Mouse (Mus musculus): ENCODE measurements around the gene Usp33. TPM values are rescaled to one million over a fixed set of nuclear protein-coding genes. Genes with fewer than 3 reads are reported as not detected.

Gene Usp33
- polyA plus RNA-seq, 1 experiment from 2014 or later: 64.7 TPM

DNA sequence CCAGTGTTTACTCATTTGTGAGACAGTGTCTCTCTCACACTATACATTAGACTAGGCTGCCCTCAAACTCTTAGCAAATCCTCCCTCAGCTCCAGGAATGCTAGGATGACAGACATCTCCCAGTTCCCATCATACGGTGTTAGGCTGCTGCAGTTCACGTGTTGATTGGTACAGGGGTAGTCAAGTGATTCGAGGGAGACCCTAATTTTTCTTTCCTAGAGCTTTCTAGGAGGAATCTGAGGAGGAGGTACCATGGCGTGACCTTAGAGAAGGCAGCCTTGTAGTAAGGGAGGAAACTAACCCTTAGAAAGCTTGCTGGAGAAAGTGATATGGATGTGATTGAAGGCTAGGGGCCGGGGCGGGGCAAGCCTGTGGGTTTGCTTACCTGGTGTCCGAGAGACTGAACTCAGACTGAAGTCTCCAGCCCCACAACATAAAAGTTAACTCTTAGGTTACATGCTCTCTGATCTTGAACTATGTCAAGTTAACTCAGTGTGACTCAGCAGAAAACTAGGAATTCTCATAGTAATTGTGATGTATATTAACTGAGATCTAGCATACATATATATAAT is 64.8 kb downstream of the Usp33 start:
- no peaks in the 10 kb centered on the region for H3K9me3 ChIP-seq (replicated peaks)
- no peaks in the 10 kb centered on the region for H3K27me3 ChIP-seq
- 91% methylated on average over 7 of the region's 7 CpGs for WGBS
- no peak overlapping the region for H3K9ac ChIP-seq
- ATAC-seq: no peak
- no peak overlapping the region for H3K4me2 ChIP-seq
- 0 out of 2 replicates have a peak, but pooled peaks cover 3% of the 10 kb centered on the region for H3K36me3 ChIP-seq (ENCODE audit: poor library complexity, severe bottlenecking)
- no peak overlapping the region for H3K27ac ChIP-seq
- H3K4me3 ChIP-seq: no peak overlapping the region
- H3K4me1 ChIP-seq: no peaks in the 10 kb centered on the region

DNA sequence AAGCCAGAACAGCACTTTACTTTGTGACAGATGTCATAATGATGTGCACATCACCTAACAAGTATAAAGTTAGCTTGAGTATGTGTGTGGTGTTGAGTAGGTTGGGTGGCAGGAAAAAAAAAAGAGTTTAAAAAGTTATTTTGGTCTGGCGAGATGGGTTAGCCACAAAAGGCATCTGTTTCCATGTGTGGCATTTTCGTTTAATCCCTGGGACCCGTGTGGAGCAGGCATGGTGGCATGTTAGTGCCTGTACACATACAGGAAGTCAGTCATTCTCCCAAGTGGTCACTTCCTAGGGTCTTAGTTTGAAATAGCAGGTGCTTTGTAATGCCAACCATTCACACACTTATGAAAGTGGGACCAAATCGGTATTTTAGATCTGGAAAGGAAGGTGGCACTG is 66.1 kb downstream of the Usp33 start:
- no peak for ATAC-seq
- no peak overlapping the region for H3K27ac ChIP-seq
- 86% methylated on average over 4 of the region's 4 CpGs for WGBS
- H3K4me2 ChIP-seq: no peak overlapping the region
- H3K9me3 ChIP-seq (replicated peaks): no peaks in the 10 kb centered on the region
- no peaks in the 10 kb centered on the region for H3K27me3 ChIP-seq
- H3K36me3 ChIP-seq (ENCODE audit: poor library complexity, severe bottlenecking): 0 out of 2 replicates have a peak, but pooled peaks cover 3% of the 10 kb centered on the region
- no peak overlapping the region for H3K9ac ChIP-seq
- H3K4me3 ChIP-seq: no peak overlapping the region
- no peaks in the 10 kb centered on the region for H3K4me1 ChIP-seq

DNA sequence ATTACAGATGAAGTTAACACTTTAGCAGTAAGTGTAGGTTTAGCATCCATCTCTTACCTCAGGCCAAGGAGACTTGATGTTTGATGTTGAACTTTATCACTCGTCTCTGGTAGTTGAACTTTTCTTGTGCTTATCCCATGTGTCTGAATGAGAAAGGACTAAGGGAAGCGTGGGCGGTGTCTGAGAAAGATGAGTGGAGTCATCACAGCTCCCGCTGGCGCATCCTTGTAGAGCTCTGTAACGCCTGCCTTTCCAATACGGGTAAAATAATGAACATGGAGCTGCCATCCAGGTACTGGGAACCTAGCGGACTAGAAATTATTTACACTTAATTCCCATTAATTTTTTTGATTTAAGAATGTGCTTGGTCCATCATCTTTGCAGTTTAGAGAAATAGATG is 82.6 kb downstream of the Usp33 start:
- H3K4me2 ChIP-seq: no peak overlapping the region
- H3K9me3 ChIP-seq (replicated peaks): no peaks in the 10 kb centered on the region
- no peak overlapping the region for H3K27ac ChIP-seq
- ATAC-seq: no peak
- WGBS: 92% methylated on average over 8 of the region's 8 CpGs
- no peak overlapping the region for H3K9ac ChIP-seq
- peaks cover 23% of the 10 kb centered on the region for H3K36me3 ChIP-seq (ENCODE audit: poor library complexity, severe bottlenecking)
- no peaks in the 10 kb centered on the region; the same call in 1 of the 2 replicates for H3K4me1 ChIP-seq
- H3K27me3 ChIP-seq: no peaks in the 10 kb centered on the region
- no peak overlapping the region for H3K4me3 ChIP-seq

DNA sequence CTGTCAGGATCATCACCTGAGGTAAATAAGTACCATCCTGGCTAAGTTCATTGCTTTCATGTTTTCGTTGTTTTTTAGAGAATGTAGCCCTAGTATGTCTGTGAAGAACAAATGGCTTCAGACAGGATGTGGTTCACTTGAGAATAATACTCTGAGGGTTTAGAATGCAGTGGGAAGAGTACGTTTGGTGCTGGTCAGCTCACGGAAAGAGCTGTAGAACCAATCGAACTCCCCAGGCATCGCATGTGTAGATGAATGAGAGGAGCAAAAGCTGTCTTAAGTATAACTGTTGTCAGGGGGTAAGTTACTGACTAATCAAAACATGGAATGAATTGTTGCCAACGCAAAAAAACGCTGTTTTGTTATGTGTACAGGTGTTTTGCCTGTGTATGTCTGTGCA is 86.4 kb downstream of the Usp33 start:
- no peaks in the 10 kb centered on the region for H3K9me3 ChIP-seq (replicated peaks)
- no peak overlapping the region for H3K4me2 ChIP-seq
- no peak overlapping the region for H3K9ac ChIP-seq
- WGBS: 96% methylated on average over 7 of the region's 7 CpGs
- H3K27ac ChIP-seq: no peak overlapping the region
- no peaks in the 10 kb centered on the region; the same call in 1 of the 2 replicates for H3K4me1 ChIP-seq
- peaks cover 17% of the 10 kb centered on the region for H3K36me3 ChIP-seq (ENCODE audit: poor library complexity, severe bottlenecking)
- no peaks in the 10 kb centered on the region for H3K27me3 ChIP-seq
- no peak for ATAC-seq
- no peak overlapping the region for H3K4me3 ChIP-seq

DNA sequence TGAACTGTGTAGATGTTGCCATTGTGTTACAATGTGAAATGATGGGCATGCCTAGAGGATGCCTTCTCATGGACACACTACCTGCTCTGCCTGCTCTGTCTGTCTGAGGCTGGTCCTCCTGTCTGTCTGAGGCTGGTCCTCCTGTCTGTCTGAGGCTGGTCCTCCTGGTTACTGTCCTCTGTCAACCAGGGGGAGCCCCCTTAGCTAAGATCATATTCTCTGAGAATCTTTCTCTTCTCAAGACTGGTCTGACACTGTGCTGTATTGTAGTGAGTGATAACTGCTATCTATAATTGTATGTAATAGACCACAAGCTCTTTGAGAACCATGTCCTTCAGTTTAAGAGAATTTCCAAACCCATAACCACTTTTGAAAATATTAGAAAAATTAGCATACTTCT is 89.3 kb downstream of the Usp33 start:
- peaks cover 3% of the 10 kb centered on the region; the same call in 1 of the 2 replicates for H3K36me3 ChIP-seq (ENCODE audit: poor library complexity, severe bottlenecking)

DNA sequence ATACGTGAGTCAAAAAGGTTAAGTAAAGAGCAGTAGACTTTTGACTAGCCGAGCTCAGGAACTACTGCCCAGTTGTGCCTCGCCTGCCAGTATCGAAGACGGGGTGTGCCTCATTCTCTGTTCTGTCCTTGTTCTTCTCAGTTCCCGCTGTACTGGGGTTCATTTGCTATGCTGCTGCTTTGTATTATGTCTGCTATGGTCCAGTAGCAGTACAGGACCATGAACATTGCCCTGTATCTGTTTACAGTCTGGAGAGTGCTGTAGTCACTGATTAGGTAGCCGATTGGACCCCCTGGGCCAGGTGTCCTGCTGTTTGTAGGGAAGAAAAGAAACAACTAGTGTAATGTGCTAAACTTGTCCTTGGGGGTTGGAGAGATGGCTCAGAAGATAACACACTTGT is 91.8 kb downstream of the Usp33 start:
- ATAC-seq: no peak
- H3K4me3 ChIP-seq: no peak overlapping the region
- WGBS: 97% methylated on average over 7 of the region's 7 CpGs
- H3K4me1 ChIP-seq: no peaks in the 10 kb centered on the region; the same call in 1 of the 2 replicates
- no peak overlapping the region for H3K27ac ChIP-seq
- no peaks in the 10 kb centered on the region for H3K27me3 ChIP-seq
- H3K9ac ChIP-seq: no peak overlapping the region
- H3K36me3 ChIP-seq (ENCODE audit: poor library complexity, severe bottlenecking): no peaks in the 10 kb centered on the region; the same call in 1 of the 2 replicates
- no peak overlapping the region for H3K4me2 ChIP-seq
- no peaks in the 10 kb centered on the region for H3K9me3 ChIP-seq (replicated peaks)

More for the DNA sequence above, 89.3 kb downstream of the Usp33 start:
- Histone ChIP-seq H3K27me3 (no peaks in the 10 kb centered on the region), H3K4me1 (no peaks in the 10 kb centered on the region; the same call in 1 of the 2 replicates), H3K9me3 (replicated peaks) (no peaks in the 10 kb centered on the region), H3K27ac (no peak overlapping the region), H3K9ac (no peak overlapping the region), H3K4me2 (no peak overlapping the region), H3K4me3 (no peak overlapping the region)
- ATAC-seq: no peak

DNA sequence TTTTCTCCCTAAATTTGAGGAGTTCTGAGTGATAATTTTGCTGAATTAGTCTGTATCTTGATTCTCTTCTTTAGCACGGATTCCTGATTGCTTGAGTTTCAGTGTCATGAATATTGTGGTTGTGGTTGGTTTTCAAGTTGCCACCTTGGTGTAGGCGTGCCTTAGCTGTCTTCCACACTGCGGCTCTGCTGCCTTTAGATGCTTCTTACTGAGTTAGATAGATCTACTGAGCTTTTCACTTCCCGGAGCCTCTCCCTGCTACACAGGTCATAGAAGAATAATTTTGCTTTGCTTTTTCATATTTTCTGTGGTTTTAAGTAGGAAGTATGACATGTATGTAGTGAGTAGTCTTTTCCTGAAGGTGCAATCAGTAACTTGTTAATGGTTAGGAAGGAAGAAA is 96.5 kb downstream of the Usp33 start:
- 94% methylated on average over 4 of the region's 4 CpGs for WGBS
- Histone ChIP-seq H3K4me1 (no peaks in the 10 kb centered on the region), H3K4me2 (no peak overlapping the region), H3K36me3 (ENCODE audit: poor library complexity, severe bottlenecking) (no peaks in the 10 kb centered on the region; the same call in 1 of the 2 replicates), H3K27me3 (no peaks in the 10 kb centered on the region), H3K4me3 (no peak overlapping the region), H3K9ac (no peak overlapping the region), H3K27ac (no peak overlapping the region), H3K9me3 (replicated peaks) (no peaks in the 10 kb centered on the region)
- ATAC-seq: no peak

Other genes starting within 250 kb of the Usp33 start
- 2.1 and 2.6 TPM in 2 replicates for gene Gipc2, start 180.2 kb upstream of the Usp33 start, polyA plus RNA-seq (2015; fragmentation: Nextera tagmentation; extraction: Ambion mirVana)
- gene Dnajb4, start 136.2 kb upstream of the Usp33 start, polyA plus RNA-seq (2015; fragmentation: Nextera tagmentation; extraction: Ambion mirVana): 23.8 and 28.9 TPM in 2 replicates
- gene Fubp1, start 136.1 kb upstream of the Usp33 start, polyA plus RNA-seq (2015; fragmentation: Nextera tagmentation; extraction: Ambion mirVana): 399 and 412 TPM in 2 replicates
- gene Nexn, start 80.1 kb upstream of the Usp33 start, polyA plus RNA-seq (2015; fragmentation: Nextera tagmentation; extraction: Ambion mirVana): 2.6 and 2.9 TPM in 2 replicates
- 22.1 and 24.0 TPM in 2 replicates for gene Miga1, start 6.1 kb upstream of the Usp33 start, polyA plus RNA-seq (2015; fragmentation: Nextera tagmentation; extraction: Ambion mirVana)
- 39.4 and 46.6 TPM in 2 replicates for gene Zzz3, start 49.0 kb downstream of the Usp33 start, polyA plus RNA-seq (2015; fragmentation: Nextera tagmentation; extraction: Ambion mirVana)

Data from forebrain, embryonic 13.5 days (tissue).